Mouse (Mus musculus): ENCODE results near the gene Prkar2b. TPM values are rescaled to one million over a fixed set of nuclear protein-coding genes. Genes with fewer than 3 reads are reported as not detected.
A peak's percentile ranks its signal among the peaks of the same experiment; 100 is the strongest.

The Prkar2b gene
- polyA plus RNA-seq, 1 experiment from 2014 or later: 123 TPM

DNA sequence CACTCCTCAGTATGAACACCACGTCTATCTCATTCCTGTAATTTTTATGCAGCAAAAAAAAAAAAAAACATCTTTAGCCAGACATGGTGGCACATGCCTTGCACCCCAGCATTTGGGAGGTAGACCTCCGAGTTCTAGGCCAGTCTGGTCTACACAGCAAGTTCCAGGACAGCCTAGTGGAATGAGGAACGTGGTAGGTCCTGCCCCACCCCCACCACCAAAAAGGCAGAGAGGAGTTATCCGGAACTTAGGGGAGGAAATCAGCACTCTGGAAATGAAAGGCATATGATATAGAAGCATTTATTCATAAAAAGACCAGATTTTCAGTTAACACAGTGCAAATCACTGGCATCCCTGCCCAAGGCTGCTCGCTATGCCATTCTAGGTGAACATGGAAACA is 52.4 kb downstream of the Prkar2b start:
- Histone ChIP-seq H3K9me3 (ENCODE audit: control insufficient read depth, low read length) (no peaks in the 10 kb centered on the region; the same call in 1 of the 2 replicates), H3K36me3 (ENCODE audit: control insufficient read depth, insufficient read depth, low read length) (no peaks in the 10 kb centered on the region), H3K27ac (ENCODE audit: low read depth, low read length) (no peak overlapping the region), H3K4me2 (ENCODE audit: low read length) (no peak overlapping the region), H3K4me1 (ENCODE audit: control insufficient read depth, insufficient read depth, low read depth, low read length) (no peaks in the 10 kb centered on the region), H3K4me3 (ENCODE audit: low read length) (no peak overlapping the region), H3K27me3 (replicated peaks; ENCODE audit: control insufficient read depth, insufficient read depth, low read length) (no peaks in the 10 kb centered on the region), H3K9ac (ENCODE audit: low read depth, low read length) (no peak overlapping the region)
- no peak for ATAC-seq
- WGBS: 86% methylated on average over 5 of the region's 5 CpGs

DNA sequence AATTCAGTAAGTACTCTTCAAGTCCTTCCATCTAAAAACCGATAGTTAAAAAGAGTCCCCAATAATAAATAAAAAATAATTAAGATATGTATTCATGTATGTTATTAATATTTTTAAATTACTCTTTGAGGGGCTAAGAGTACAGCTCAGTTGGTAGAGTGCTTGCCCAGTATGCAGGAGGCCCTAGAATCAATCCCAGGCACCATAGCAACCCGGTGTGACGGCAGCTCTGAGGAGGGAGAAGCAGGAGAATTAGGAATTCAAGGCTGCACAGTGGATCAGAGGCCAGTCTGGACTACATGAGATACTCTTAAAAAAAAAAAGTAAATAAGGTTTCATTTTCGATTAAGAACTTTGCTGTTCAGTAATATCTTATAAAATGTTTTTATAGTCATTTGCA is 53.5 kb downstream of the Prkar2b start:
- Histone ChIP-seq H3K27ac (ENCODE audit: low read depth, low read length) (no peak overlapping the region), H3K4me2 (ENCODE audit: low read length) (no peak overlapping the region), H3K4me1 (ENCODE audit: control insufficient read depth, insufficient read depth, low read depth, low read length) (no peaks in the 10 kb centered on the region), H3K36me3 (ENCODE audit: control insufficient read depth, insufficient read depth, low read length) (no peaks in the 10 kb centered on the region), H3K4me3 (ENCODE audit: low read length) (no peak overlapping the region), H3K9me3 (ENCODE audit: control insufficient read depth, low read length) (no peaks in the 10 kb centered on the region; the same call in 1 of the 2 replicates), H3K9ac (ENCODE audit: low read depth, low read length) (no peak overlapping the region), H3K27me3 (replicated peaks; ENCODE audit: control insufficient read depth, insufficient read depth, low read length) (no peaks in the 10 kb centered on the region)
- WGBS: 83% methylated on average over 4 of the region's 4 CpGs
- ATAC-seq: no peak

DNA sequence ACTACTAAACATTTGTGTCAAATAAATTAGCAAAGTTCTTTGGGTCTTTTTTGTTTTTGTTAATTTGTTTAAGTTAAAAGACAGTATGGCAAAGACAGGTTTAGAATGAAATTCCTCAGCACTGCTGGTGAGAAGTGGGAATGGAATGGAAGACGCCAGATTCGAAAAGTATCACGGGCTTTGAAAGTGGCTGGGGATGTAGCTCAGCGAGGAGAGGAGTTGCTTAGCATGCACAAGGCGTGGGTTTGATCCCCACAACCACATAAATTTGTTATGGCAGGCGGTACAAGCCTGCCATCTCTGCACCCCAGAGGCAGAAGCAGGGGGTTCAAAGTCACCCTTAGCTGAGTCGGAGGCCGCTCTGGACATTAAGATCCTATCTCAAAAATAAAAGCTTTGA is 54.1 kb downstream of the Prkar2b start:
- Histone ChIP-seq H3K9me3 (ENCODE audit: control insufficient read depth, low read length) (no peaks in the 10 kb centered on the region; the same call in 1 of the 2 replicates), H3K9ac (ENCODE audit: low read depth, low read length) (no peak overlapping the region), H3K36me3 (ENCODE audit: control insufficient read depth, insufficient read depth, low read length) (no peaks in the 10 kb centered on the region), H3K27me3 (replicated peaks; ENCODE audit: control insufficient read depth, insufficient read depth, low read length) (no peaks in the 10 kb centered on the region), H3K4me3 (ENCODE audit: low read length) (no peak overlapping the region), H3K4me2 (ENCODE audit: low read length) (no peak overlapping the region), H3K27ac (ENCODE audit: low read depth, low read length) (no peak overlapping the region), H3K4me1 (ENCODE audit: control insufficient read depth, insufficient read depth, low read depth, low read length) (no peaks in the 10 kb centered on the region)
- no peak for ATAC-seq
- 92% methylated on average over 8 of the region's 8 CpGs for WGBS

DNA sequence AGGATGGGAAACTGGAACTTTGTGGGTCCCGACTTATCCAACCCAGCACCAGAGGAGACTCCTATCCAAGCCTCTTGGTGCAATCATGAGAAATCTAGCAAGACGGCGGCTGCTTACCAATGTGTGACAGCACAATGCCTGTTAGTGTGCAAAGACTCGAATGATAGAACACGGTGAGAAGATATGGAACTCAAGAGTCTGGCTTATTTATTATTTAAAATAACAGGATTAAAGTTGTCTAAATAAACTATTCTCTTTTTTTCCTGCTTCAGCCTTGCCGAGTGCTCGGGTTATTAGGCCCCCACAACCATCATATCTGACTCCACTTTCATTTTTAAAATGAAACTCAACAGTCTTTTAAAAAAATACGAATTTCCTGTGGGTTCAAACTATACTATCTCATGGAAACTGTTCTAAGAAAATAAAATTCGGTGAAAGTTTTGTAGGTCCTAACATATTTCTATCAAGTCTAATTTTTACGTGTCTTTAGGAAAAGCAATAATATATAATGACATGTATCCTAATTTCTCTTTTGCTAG is 54.6 kb downstream of the Prkar2b start:
- no peak overlapping the region for H3K9ac ChIP-seq (ENCODE audit: low read depth, low read length)
- H3K27ac ChIP-seq (ENCODE audit: low read depth, low read length): no peak overlapping the region
- no peak overlapping the region for H3K4me3 ChIP-seq (ENCODE audit: low read length)
- H3K27me3 ChIP-seq (replicated peaks; ENCODE audit: control insufficient read depth, insufficient read depth, low read length): no peaks in the 10 kb centered on the region
- no peaks in the 10 kb centered on the region; the same call in 1 of the 2 replicates for H3K9me3 ChIP-seq (ENCODE audit: control insufficient read depth, low read length)
- 91% methylated on average over 10 of the region's 10 CpGs for WGBS
- no peaks in the 10 kb centered on the region for H3K4me1 ChIP-seq (ENCODE audit: control insufficient read depth, insufficient read depth, low read depth, low read length)
- no peak overlapping the region for H3K4me2 ChIP-seq (ENCODE audit: low read length)
- no peaks in the 10 kb centered on the region for H3K36me3 ChIP-seq (ENCODE audit: control insufficient read depth, insufficient read depth, low read length)
- no peak for ATAC-seq

DNA sequence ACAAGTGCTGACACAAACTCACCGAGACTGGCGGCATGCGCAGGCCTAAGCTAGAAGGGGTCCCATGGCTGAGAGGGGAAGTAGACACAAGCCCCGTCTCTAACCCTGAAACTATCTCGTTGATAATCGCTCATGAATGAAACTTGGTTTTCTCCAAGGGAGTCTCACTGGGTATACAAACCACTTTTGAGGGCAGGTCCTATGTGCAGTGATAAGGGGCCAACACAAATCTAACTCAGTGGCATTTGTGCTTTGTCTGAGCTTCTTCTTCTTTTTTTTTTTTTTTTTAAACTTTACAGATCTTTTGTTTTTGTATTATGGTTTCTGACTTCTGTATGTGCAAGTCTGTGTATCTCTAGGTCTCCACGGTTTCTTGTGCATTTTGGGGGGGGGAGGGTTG is 60.6 kb downstream of the Prkar2b start:
- H3K4me3 ChIP-seq (ENCODE audit: low read length): no peak overlapping the region

DNA sequence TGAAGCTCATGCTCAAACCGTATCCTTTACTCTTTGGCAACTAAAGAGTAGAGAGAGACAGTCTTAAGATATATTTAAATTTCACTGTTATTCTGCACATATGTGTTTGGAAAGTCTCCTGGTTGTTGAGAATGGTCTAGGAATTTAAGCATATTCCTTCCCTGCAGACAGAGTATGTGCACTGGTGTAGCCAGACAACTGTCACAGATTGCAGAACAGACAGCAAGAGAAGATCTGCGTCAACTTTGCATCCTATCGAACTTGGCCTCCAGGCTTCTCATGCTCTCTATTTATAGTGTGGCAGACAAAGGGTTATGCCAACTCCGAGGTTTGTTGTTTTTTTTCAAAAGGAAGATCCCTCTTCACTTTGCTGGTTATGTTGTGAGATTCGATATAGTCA is 62.4 kb downstream of the Prkar2b start:
- no peaks in the 10 kb centered on the region for H3K9me3 ChIP-seq (ENCODE audit: control insufficient read depth, low read length)
- H3K27me3 ChIP-seq (replicated peaks; ENCODE audit: control insufficient read depth, insufficient read depth, low read length): no peaks in the 10 kb centered on the region
- WGBS: 77% methylated on average over 5 of the region's 5 CpGs
- H3K4me2 ChIP-seq (ENCODE audit: low read length): no peak overlapping the region
- H3K36me3 ChIP-seq (ENCODE audit: control insufficient read depth, insufficient read depth, low read length): no peaks in the 10 kb centered on the region
- H3K4me1 ChIP-seq (ENCODE audit: control insufficient read depth, insufficient read depth, low read depth, low read length): no peaks in the 10 kb centered on the region
- ATAC-seq: no peak
- H3K4me3 ChIP-seq (ENCODE audit: low read length): no peak overlapping the region
- H3K27ac ChIP-seq (ENCODE audit: low read depth, low read length): no peak overlapping the region
- no peak overlapping the region for H3K9ac ChIP-seq (ENCODE audit: low read depth, low read length)

More for the DNA sequence above, 60.6 kb downstream of the Prkar2b start:
- Histone ChIP-seq H3K27me3 (replicated peaks; ENCODE audit: control insufficient read depth, insufficient read depth, low read length) (no peaks in the 10 kb centered on the region), H3K27ac (ENCODE audit: low read depth, low read length) (no peak overlapping the region), H3K4me2 (ENCODE audit: low read length) (no peak overlapping the region), H3K9me3 (ENCODE audit: control insufficient read depth, low read length) (no peaks in the 10 kb centered on the region; the same call in 1 of the 2 replicates), H3K9ac (ENCODE audit: low read depth, low read length) (no peak overlapping the region), H3K36me3 (ENCODE audit: control insufficient read depth, insufficient read depth, low read length) (no peaks in the 10 kb centered on the region), H3K4me1 (ENCODE audit: control insufficient read depth, insufficient read depth, low read depth, low read length) (no peaks in the 10 kb centered on the region)
- no peak for ATAC-seq
- 91% methylated on average over 7 of the region's 7 CpGs for WGBS

DNA sequence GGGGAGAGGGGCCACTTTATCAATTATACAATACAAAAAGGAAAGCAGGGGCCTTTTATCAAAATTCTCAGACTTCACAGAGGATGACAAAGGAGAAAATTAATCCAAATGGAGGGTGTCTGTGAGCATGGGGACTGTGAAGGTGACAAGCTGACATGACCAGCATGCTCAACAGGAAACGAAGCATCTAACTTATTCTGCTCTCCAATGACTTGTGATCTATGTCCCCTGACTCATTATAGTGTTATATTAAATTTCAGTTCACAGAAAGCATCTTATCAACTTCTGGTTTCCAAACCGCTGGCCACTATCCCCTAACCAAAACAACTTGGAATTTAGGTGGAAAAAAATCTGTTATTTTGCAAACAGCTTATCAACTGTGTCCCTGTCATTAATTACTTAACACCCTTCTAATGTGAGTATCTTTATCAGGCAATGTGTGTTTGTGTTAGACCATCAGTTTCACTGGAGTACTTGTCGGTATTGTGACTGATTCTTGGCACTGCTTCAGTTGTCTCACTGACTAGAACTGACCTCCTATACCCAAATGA is 63.7 kb downstream of the Prkar2b start:
- WGBS: 62% methylated on average over 3 of the region's 3 CpGs
- ATAC-seq: no peak
- H3K4me1 ChIP-seq (ENCODE audit: control insufficient read depth, insufficient read depth, low read depth, low read length): no peaks in the 10 kb centered on the region
- H3K4me2 ChIP-seq (ENCODE audit: low read length): no peak overlapping the region
- no peak overlapping the region for H3K4me3 ChIP-seq (ENCODE audit: low read length)
- H3K27me3 ChIP-seq (replicated peaks; ENCODE audit: control insufficient read depth, insufficient read depth, low read length): no peaks in the 10 kb centered on the region
- no peaks in the 10 kb centered on the region for H3K9me3 ChIP-seq (ENCODE audit: control insufficient read depth, low read length)
- H3K36me3 ChIP-seq (ENCODE audit: control insufficient read depth, insufficient read depth, low read length): no peaks in the 10 kb centered on the region
- H3K27ac ChIP-seq (ENCODE audit: low read depth, low read length): no peak overlapping the region
- no peak overlapping the region for H3K9ac ChIP-seq (ENCODE audit: low read depth, low read length)

DNA sequence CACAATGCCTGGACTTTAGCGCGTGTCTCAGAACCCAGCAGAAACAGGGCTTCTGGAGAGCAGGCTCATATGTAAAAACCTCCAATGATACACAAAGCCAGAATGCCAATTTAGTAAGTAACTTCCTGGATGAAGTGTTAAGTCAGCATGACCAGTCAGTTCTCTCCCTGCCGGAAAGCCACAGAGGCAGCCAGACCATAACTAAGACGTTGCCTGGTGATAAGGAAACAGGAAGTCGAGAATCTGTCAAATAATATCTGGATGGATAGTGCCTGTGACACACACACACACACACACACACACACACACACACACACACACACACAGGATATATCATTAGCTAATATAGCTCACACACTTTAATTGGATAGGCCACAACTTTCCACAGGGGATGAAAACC is 64.2 kb downstream of the Prkar2b start:
- Histone ChIP-seq H3K4me2 (ENCODE audit: low read length) (no peak overlapping the region), H3K36me3 (ENCODE audit: control insufficient read depth, insufficient read depth, low read length) (no peaks in the 10 kb centered on the region), H3K4me3 (ENCODE audit: low read length) (no peak overlapping the region), H3K4me1 (ENCODE audit: control insufficient read depth, insufficient read depth, low read depth, low read length) (no peaks in the 10 kb centered on the region), H3K27me3 (replicated peaks; ENCODE audit: control insufficient read depth, insufficient read depth, low read length) (no peaks in the 10 kb centered on the region), H3K9ac (ENCODE audit: low read depth, low read length) (no peak overlapping the region), H3K27ac (ENCODE audit: low read depth, low read length) (no peak overlapping the region), H3K9me3 (ENCODE audit: control insufficient read depth, low read length) (no peaks in the 10 kb centered on the region)
- ATAC-seq: 0 out of 2 replicates have a peak, but pooled peaks have one; percentile 9
- WGBS: 69% methylated on average over 5 of the region's 5 CpGs

DNA sequence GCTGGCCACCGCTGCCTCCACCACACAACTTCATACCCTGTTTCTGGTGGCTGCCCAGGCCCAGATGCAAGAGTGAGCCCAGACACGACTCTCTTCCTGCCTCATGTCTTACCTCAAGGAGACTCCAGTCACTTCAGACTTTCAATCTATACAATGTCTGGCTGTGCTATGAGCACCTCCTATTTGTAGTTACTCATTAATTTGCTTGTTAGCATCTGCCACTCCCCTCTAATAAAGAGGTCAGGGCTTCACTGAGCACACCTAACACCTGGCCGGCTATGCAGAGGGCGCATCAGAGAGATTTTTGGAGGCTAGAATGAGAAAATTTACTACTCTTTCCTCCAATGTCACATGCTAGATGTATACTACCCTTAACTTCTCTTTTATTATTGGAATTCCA is 70.5 kb downstream of the Prkar2b start:
- Histone ChIP-seq H3K9ac (ENCODE audit: low read depth, low read length) (no peak overlapping the region), H3K9me3 (ENCODE audit: control insufficient read depth, low read length) (no peaks in the 10 kb centered on the region)
- 94% methylated on average over 4 of the region's 4 CpGs for WGBS

More for the DNA sequence above, 70.5 kb downstream of the Prkar2b start:
- H3K4me2 ChIP-seq (ENCODE audit: low read length): no peak overlapping the region
- H3K27me3 ChIP-seq (replicated peaks; ENCODE audit: control insufficient read depth, insufficient read depth, low read length): no peaks in the 10 kb centered on the region
- no peak overlapping the region for H3K4me3 ChIP-seq (ENCODE audit: low read length)
- ATAC-seq: no peak
- H3K36me3 ChIP-seq (ENCODE audit: control insufficient read depth, insufficient read depth, low read length): 0 out of 2 replicates have a peak, but pooled peaks cover 4% of the 10 kb centered on the region
- no peak overlapping the region for H3K27ac ChIP-seq (ENCODE audit: low read depth, low read length)
- H3K4me1 ChIP-seq (ENCODE audit: control insufficient read depth, insufficient read depth, low read depth, low read length): no peaks in the 10 kb centered on the region
